Mouse (Mus musculus) retina, postnatal 7 days (tissue): ENCODE data around the gene Wdr43.
"Not testable (repeated sequence)": the region's sequence is repeated elsewhere in the genome, so short reads cannot be mapped to it uniquely, and the experiment has no call there.

Source experiments
- DNase-seq: peaks from one replicate; pipeline ENCODE4 v3.0.0-alpha.2; 2012; ENCODE audit warnings: low read depth, low spot score

Gene Wdr43

DNA sequence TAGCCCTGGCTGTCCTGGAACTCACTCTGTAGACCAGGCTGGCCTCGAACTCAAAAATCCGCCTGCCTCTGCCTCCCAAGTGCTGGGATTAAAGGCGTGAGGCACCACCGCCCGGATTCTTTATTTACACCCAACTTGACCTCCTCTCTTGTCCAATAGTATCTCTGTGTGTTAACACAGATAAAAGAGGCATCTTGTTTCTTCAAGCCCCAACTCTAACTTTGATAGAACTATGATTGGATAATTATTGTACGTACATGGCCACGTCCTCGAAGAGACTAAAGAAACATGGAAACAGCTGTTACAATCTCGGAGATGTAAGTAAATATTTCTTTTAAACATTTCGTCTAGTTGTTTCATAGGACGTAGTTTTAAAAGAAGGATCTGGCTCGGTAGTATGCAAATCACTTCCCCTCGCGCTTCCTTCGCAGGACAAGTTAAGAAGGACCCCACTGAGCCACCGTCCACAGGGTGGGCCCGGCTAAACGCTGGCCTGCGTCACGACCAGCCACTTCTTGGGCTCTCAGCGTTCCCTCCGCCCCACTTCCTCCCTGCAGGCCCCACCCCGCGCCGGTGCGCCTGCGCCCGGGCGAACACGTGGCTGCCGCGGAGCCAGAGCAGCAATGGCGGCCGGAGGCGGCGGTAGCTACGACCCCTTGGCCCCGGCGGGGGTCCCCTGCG, at the start of gene Wdr43:
TSS of gene Wdr43 (plus strand) at position 258 of the 681 bp plus-strand sequence.
- DNase-seq = peak; percentile 91

DNA sequence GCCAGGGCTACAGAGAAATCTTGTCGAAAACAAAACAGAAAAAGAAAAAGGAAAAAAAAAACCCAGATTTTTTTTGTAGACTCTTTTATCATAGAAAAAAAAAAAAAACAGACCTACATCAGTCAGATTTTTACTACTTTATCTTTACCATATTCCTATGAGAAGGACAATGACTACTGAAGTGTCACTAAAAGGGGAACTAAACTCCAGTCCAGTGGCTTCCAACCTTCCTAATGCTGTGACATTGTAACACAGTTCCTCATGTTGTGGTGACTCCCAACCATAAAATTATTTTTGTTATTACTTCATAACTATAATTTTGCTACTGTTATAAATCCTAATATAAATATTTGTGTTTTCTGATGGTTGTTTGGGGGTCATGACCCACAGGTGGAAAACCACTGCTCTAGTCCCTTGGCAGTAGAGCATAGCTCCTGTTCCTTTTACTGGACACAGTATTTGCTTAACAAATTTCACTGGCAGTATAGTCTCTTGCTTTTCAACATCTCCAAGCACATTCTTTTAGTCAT, 36.5 kb upstream of the Wdr43 start:
- DNase-seq = no peak

DNA sequence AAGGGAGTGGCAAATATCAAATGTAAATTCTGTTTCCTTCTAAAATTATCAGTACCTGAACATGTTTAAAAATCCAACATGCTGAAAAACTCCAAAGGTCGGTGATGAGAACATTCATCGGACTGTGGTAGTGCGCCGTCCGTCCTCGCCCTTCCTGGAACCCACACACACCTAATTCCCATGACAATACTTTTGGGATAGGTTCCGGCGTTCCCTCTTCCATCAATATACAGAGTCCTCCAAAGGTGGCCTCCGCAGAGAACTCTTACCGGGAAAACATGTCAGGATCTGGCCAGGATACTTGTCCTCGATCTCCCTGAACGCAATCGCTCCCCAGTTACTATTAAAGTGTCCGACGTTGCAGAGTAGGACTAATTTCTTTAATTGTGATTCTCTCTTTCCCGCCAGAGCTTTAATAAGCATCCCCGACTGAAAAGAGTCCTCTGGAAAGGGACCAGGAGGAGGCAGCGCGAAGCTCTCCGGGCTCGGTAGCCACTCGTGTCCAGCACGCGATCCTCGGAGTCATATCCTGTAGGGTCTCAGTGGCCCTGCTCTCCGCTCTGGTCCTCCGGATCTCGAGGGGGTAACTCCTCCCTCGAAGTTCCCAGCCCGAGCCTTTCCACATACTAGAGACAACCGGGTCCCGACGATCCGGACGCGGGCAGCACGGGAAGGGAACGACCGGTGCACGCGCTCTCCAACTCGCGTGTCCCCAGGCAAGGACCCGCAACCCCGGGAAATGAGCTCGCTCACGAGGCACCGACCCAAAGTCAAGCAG, 17.6 kb upstream of the Wdr43 start:
- DNase-seq = no peak

DNA sequence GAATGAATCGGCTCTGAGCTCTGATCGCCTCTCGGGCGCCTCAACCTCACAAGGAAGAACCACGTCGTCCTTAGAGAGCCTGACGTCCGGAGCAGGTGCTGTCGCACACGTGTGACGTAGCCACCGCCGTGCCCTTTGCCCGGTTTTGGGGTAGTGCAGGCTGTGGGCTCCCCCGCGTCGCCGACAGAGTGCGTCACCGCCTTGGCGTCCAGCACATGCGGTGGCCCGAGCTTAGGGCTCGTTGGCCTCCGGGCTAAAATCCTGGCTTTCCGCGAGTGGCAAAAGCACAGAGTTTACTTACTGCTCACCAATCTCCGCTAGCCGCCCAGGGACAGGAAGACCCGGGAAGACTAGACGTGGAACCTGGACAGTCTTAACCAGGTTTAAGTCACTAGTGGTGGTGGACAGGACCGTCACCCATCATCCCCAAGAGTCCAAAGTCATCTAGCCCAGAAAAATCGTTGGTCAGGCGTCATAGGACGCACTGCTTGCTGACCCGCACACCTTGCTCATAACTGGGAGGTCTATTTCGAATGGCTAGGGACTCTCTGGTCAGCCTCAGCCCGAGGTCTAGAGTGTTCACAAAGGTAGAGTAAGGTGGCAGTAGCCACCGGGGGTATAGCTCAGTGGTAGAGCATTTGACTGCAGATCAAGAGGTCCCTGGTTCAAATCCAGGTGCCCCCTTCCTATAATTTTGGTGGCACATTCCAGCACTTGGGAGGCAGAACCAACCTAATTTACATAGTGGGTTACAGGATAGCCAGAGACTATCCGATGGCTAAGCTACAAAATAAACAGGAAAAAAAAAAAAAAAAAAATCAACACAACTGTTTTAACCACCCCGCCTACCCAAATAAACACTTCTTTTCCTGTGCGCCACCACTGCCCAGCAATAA, 16.8 kb upstream of the Wdr43 start:
- peak; percentile 76 for DNase-seq

DNA sequence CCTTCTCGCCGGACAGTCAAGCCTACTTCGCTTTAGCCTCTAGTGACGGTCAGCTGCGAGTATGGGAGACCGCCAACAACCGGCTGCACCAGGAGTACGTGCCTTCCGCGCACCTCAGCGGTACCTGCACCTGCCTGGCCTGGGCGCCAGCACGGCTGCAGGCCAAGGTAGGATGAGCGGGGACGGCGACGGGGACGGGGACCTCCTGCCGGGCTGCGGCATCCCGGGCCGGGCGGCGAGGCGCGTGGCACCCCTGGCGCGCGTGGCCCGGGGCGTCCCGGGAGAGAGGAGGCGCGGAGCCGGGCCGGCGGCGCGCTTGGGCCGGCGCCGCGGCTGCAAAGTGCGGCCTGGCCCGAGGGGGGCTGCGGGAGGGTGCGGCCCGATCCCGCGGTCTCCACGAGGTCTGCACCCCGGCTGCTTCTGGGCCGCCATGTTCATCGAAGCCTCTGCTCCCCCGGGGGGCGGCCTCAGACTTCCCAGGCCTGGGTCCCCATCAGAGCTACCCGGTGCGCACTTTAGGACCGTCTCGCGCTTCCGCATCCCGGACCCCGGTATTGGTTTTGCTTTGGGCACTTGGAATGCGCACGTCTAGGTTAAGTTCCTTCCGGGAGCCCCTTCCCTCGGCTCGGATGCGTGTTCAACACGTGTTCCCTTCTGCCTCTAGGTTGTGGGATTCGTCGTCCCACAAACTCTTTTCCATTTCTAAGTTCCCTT, 781 bp downstream of the Wdr43 start:
- DNase-seq = no peak

DNA sequence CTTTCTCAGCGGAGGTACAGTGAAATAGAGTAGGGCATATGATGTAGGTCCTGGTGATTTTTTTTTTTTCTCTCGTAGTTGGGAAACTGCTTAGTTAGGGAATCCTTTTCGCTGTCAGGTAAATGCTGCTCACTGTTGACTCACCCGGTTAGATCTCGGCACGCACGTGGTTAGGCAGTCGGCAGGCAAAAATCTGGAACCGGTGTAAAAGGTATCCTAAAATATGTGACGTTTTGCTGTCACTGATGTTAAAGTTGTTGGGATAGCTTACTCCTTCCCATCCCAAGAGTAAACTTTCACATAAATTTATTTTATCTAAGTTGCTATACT, 1.3 kb downstream of the Wdr43 start:
- no peak for DNase-seq

DNA sequence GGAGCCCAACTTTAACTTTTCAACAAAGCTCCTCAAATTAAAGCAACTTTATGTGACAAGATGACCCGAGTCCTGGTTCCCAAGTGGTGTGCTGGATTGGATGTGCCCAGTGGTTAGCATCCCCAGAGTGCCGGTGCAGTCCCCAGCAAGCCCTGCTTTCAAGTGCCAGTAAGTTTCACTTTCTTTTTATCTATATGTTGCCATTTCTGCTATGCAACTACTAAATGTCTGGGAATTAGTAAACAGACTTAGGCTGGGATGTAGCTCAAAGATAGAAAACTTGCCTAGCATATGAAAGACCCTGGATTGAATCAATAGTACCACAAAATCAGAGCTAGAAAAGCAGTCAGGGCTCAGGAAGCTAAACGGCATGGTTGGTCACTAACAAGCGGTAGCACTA, 2.3 kb downstream of the Wdr43 start:
- DNase-seq = no peak

DNA sequence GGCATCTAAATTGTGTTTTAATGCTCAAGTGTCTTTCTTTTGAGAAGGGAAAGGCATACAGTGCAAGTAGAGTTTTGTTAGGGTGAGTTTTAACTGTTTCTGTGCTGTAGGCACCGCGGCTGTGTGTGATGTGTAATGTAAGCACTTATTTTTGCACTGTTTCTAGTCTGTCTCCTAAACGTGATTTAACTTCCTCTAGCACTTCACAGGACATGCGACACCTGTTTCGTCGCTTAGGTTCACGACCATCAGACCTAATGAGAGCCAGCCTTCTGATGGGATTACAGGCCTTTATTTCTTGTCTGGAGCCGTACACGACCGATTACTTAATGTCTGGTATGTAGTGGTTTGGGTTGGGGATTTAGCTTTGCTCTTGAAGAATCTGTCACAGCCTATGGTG, 16.1 kb downstream of the Wdr43 start:
- no peak for DNase-seq

DNA sequence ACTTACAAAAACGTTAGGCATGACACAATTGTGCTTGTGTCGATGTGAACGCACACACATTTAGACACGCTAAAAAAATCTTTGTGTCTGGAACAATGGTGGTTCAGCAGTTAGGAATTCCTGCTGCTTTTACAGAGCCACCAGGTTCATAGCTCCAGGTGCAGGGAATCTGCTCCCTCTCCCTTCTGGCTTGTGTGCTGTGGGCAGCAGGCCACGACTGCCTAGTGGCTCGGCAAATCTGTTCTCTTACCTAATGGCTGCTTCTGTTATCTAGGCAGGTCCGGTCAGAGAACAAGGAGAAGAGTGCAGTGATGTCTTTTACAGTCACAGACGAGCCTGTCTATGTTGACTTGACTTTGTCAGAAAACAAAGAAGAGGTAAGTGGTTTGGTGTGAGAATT, 17.7 kb downstream of the Wdr43 start:
- no peak for DNase-seq

DNA sequence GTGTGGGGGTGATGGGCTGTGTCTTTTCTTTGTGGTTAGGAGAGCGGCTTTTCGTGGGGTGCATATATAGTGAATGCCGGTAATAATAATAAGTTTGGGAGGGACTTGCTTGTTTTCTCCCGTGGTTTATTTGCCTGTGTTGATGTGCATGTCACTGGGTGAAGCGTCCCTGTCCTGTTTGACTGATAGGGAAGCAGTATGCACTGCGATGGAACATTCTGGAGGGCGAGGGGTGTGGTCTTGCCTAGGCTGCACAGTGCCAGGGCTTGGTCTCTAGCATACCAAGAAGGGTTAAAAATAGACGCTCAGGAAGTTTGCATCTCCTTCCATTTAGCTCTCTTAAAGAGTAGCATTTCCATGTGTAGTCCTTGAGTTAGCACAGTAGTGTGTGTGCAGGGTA, 21.1 kb downstream of the Wdr43 start:
- no peak for DNase-seq

DNA sequence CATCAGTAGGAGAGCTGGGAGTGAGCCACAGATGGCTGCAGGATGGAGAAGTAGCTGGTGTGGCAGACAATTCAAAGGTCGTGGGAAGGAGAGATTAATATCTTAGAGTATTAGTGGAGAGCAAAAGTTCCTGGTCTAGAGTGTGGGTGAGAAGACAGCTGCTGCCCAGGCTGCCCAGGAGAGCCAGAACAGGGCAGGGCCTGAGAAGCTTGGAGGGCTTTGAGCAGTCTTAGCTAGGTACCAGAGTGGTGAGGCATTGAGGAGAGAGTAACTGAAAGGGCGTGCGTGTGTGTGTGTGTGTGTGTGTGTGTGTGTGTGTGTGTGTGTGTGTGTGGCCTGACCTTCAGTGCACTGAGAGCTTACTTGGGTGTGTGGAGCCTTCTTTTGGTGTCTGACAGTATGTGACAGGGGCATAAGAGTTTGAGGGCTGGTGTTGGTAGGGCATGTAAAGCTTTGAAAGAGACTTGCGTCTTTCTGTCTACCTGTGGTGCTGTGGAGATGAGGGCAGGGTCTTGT, 22.1 kb downstream of the Wdr43 start:
- no peak for DNase-seq

DNA sequence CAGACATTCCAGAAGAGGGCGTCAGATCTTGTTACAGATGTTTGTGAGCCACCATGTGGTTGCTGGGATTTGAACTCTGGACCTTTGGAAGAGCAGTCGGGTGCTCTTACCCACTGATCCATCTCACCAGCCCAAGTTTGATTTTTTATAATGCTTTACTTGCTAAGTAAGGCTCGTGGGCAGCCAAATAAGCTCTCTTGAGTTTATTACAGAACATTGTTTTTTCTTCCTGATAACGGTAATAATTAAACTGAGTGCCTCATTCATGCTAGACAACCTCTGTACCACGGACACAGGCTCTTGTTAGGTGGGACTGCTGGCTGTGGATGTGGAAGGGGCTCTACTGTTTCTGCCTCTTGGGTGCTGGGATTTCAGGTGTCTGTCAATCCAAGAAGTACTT, 23.4 kb downstream of the Wdr43 start:
- DNase-seq = not testable (repeated sequence)

DNA sequence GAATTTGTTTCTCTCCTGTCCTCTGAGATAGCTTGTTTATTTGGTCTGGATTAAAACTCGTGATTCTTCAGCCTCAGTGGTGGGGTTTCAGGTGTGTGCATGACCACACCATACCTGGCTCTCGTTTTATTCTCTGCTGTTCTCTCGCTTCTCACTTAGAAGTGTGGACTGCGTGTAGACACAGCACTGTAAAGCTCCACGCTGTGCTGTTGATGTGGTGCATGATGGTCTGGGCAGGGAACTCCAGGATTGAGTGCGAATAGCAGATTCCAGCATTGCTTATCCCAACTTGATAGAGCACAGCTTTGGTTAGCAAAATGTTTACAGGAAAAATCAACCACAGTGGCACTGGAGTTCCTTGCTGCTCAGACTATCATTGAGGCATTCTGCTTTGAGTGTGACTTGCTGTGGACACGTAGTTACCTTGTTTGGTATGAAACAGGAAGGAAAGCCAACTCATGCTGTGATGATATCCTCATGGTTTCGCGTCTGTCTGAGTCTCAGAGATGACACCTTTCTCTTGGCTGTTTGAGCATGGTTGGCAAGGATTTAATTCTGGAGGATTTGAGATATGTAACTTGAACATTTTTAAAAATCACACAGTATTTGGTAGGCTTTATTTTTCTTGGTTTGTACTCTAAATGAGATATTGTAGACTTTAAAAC, 24.9 kb downstream of the Wdr43 start:
- no peak for DNase-seq

DNA sequence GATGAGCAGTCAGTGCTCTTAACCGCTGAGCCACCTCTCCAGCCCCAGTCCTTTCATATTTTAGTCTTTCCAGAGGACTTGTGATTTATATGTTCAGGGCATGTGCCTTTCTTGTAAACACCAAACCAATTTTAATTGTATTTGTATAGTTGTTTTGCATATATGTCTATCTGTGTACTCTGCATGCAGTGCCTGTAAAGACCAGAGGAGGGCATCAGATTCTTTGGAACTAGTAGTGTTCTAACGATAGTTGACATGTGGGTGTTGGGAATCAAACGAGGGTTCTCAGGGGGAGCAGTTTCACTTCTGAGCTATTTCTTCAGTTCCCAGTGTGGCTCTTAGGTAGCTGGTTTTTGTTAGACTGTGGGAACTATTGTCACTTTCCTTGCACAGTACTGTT, 26.5 kb downstream of the Wdr43 start:
- DNase-seq = no peak

DNA sequence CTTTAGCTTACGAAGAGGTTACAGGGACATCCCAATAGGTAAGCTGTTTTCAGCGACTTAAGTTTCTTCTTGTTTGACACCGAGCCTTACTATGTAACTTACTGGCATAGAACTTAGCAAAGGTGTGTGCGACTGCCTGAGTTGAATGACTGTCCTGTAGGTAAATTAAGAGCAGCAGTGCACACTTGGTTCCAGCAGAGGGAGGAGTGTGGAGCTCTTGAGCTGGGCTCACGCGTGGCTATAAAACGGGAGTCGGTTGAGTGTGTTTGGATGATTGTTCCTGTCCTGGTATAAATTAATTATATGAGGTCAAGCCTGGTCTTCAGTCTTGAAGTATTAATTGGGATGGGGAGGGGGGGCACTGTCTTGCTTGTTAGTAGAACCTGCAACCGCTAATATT, 34.3 kb downstream of the Wdr43 start:
- DNase-seq = no peak

DNA sequence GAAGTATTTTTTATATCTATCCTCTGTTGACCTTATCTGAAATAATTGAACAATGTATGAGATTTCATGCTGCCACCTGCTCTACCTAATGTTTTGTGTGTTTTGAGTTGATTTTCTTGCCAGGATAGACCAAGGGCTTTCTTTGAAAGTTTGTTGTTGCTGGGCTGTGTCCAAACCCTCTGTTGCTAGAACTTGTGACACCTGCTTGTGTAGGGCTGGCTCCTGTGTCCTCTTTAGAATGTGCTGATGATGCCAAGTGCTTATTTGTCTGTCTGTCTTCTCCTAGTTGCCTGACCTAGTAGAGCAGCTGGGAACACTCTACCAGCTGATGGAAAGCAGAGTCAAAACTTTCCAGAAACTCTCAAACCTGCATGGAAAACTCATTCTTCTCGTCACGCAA, 36.8 kb downstream of the Wdr43 start:
- DNase-seq = no peak

DNA sequence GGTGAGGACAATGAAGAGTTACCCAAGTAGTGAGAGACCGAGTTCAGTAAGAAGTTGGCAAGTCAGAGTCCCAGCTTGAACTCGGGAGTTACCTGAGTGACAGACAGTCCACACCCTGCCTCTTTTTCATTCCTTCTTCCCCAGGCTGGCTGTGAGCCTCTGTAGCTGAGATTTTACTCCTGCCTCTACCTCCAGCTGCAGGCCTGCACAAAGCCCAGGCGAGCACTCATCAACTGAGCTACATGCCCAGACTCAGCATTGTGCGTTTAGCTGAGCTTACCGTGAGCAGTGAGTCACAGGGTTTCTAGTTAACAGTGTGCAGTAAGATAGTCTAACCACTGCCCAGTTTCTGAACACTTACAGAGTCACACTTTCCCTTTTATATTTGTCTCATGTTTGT, 37.2 kb downstream of the Wdr43 start:
- DNase-seq = no peak

DNA sequence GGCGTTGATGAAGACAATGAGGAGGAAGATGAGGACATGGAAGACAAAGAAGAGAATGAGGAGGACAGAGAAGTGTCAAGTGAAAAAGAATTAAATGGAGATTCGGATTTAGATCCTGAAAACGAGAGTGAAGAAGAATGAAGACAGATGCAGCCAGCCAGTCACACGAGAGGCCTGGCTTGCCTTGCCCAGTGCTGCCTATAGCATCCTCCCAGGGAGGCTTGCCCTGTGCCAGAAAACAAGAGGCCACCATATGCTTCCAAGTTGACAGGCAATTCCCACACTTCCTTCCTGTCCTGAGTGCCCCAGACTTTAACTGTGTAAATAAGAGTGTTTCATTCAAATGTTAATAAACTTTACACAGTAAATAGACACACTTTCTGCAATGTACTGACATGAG, 41.8 kb downstream of the Wdr43 start:
- DNase-seq = no peak

DNA sequence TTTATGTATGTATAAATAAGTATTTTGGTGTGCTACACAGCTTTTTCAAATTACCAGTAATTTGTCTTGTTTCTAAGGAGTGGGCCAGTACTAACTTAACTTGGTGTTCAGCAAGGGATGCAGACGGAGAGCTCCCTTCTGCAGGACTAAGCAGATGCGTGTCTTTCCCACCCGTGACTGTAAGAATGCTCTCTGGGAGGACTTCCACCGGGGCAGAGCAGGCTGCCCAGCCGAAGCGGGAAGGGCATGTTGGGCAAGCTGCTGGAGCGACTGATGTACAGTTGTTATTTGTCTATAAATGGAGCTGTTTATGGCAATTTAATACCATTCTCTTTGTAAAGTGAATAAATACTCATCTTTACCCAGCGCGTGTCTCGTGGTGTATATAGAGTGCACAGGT, 43.0 kb downstream of the Wdr43 start:
- DNase-seq = no peak

DNA sequence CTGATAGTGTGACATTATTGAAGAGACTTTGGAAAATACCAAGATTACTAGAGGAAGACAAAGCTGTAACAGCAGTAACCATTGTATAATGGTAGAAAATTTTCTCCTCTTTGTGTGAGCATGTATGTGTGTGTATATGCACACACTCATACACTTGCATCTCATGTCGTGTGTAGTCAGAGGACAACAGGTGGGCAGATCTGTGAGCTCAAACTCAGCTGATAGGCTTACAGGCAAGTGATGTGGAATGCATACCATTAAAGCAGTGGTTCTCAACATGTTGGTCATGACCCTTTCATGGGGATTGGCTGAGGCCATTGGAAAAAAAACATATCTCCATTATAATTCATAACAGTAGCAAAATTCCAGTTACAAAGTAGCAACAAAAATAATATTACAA, 44.7 kb downstream of the Wdr43 start:
- DNase-seq = no peak

DNA sequence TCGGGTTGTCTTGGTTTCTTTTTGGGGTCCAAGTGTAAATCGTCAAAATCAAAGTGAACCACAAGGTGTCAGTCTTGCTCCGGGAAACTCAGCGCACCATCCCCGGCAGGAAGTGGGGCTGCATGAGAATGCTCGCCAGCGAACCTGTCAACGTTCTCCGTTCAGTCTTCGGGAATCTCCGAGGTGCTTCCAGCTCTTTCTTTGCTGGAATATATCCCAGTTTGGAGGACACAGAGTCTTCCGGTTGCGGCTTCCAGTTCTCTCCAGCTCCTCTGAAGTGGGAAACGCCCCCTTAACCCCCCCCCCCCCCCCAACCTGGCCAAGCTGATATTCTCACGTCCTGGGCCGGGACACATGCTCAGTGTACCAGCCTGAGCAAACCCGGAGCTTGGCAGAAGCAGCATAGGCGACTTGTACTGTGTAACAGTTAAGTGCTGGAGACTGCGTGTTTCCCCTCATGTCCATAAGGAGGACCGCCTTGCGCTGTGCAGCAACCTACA, 47.1 kb downstream of the Wdr43 start:
- DNase-seq = peak; percentile 64
